Mouse (Mus musculus) small intestine, adult 2 months (tissue): ENCODE data around the gene Kcnk12.

Source experiments
- CTCF ChIP-seq: fragments of 200-500 bp; IDR thresholded peaks from 2 replicates; pipeline ENCODE4 v1.5.1; 2012; ENCODE audit warnings: low read depth, mild to moderate bottlenecking, control low read depth, inconsistent platforms, low read length, moderate library complexity, mixed read lengths; ENCODE audit not compliant: insufficient replicate concordance, insufficient read length; ENCODE audit errors: extremely low read depth
- POLR2A ChIP-seq: fragments of 200-500 bp; IDR thresholded peaks from 2 replicates; pipeline ENCODE4 v1.6.1; 2012; ENCODE audit warnings: low read depth, mild to moderate bottlenecking, control low read depth, inconsistent platforms, low read length, moderate library complexity

GRCm38 (mm10) chr17:87825454-87826008, 27.7 kb upstream of the Kcnk12 start:
- TF ChIP-seq POLR2A (no peak), CTCF (no peak)
